Mouse (Mus musculus) spleen, adult 2 months (tissue): ENCODE measurements around the gene Kcnj5.

Experiments used
- CTCF ChIP-seq: fragments of 200-500 bp; IDR thresholded peaks from 2 replicates; pipeline ENCODE4 v1.5.1; 2011; ENCODE audit warnings: mild to moderate bottlenecking, inconsistent platforms; ENCODE audit not compliant: insufficient read depth, insufficient read length, insufficient replicate concordance; ENCODE audit errors: extremely low read depth
- POLR2A ChIP-seq: fragments of 200-500 bp; IDR thresholded peaks from 2 replicates; pipeline ENCODE4 v1.6.1; 2011; ENCODE audit warnings: low read depth, low read length, inconsistent platforms

GRCm38 (mm10) chr9:32280456-32280855 is 63.7 kb downstream of the Kcnj5 start:
- no peak for TF ChIP-seq POLR2A
- no peak for TF ChIP-seq CTCF
